Mouse (Mus musculus): Measurements from ENCODE around the gene Rnf113a2.

DNA sequence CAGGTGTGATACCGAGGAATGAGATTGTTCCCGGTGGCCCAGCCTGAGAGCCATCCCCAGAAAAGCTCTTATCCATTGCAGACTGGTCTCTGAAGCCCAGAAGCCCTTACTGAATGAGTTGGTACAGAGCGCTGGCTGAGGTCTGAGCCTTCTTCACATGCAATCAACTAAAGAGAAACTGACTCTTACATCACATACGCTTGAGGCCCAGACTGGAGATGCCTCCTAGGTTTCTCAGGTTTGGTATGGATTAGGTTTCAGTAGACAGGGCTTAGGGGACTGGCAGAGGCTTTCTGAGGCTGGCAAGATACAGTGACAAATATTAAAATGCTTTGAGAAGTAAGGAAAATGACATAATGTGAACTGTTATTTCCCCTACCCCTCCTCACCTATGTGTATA lies 31.6 kb upstream of the Rnf113a2 start:
- TF ChIP-seq CTCF (conservative IDR thresholded peaks at IDR 0.05; ENCODE audit: insufficient read depth, insufficient read length, low read depth, low read length) (no peak), POLR2A (IDR thresholded peaks at IDR 0.05; ENCODE audit: low read depth, low read length) (no peak)

Measured in kidney, adult 2 months (tissue).